Mouse (Mus musculus): Measurements from ENCODE around the gene F12.
A peak's percentile ranks its signal among the peaks of the same experiment; 100 is the strongest.
"Not testable (repeated sequence)": the region's sequence is repeated elsewhere in the genome, so short reads cannot be mapped to it uniquely, and the experiment has no call there.

F12 gene

DNA sequence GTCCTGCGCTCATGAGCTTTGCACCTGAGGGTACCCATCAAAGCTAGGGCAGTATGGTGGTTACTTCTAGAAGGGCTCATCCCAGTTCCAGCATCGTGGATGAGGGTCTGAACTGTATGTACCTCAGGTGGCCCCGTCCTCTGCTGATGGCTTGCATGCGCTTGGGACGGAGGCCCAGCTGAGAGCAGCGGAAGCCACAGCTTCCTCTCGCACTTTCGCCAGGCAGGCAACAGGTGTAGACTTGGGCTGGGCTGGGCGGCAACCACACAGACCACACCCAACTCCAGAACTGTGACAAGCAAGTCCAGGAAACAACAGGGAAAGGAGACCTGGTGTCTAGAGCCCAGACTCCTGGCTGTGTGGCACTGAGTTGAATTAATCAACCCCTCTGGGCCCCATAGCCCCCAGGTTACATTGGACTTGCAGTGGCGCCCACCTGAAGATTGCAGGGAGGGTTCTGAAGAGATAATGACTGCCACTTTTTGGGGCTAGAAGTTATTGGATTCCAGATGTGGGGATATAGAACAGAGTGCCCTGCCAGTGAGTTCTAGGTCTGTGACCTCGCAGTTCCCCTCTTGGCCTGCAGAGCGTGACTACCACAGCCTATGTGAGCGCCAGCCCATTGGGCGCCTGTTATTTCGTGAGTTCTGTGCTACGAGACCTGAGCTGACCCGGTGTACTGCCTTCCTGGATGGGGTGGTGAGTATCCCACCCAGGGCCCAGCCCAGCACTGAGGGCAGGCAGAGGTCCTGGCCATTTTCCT, 23.3 kb upstream of the F12 start:
- DNase-seq (ENCODE audit: low spot score in 2 of 2) = peak in 1 of 2 experiments; percentile 70

DNA sequence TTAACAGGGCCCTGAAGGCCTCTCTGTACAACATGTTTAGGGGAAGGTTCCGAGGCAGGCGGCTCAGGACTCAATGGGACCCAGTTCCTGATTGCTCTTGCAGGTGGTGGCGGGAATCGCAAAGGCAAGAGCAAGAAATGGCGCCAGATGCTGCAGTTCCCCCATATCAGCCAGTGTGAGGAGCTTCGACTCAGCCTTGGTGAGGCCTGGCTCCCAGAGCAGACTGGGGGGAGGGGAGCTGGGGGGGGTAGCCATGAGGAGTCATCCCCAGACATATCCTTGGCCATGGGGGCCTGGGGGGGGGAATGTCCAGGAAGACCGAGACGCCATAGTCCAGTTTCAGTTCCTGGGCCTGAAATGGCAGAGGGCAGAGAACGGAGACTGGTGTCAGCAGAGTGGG, 22.6 kb upstream of the F12 start:
- no peak for DNase-seq (ENCODE audit: low spot score in 2 of 2)

DNA sequence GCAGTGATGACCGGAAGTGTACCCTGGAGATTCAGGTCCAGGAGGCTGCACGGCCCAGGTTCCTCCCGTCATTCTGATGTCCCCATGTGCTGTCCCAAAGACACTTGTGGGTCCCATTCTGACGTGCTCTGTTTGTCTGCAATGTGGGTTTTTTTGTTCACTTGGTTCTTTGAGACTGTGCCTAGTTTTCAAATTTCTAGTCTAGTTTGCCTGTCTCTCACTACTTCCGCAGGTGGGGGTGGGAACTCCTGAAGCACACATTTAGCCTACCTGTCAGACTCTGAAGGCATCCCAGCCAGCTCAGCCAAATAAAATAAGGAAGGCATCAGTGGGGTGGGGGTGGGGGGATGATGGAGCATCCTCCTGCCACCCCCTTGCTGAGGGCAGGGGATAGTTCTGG, 21.5 kb upstream of the F12 start:
- DNase-seq (ENCODE audit: low spot score in 2 of 2) = no peak

- DNase-seq (ENCODE audit: low spot score in 2 of 2) = peak in 1 of 2 experiments; percentile 71
These were observed 20.9 kb upstream of the F12 start for GRCm38 (mm10) chr13:55447543-55447943.

GRCm38 (mm10) chr13:55446483-55447105, 20.0 kb upstream of the F12 start:
- DNase-seq (ENCODE audit: low spot score in 2 of 2) = peak; percentile 62 to 64

- peak in 1 of 2 experiments; percentile 68 for DNase-seq (ENCODE audit: low spot score in 2 of 2)
These were observed 18.9 kb upstream of the F12 start for GRCm38 (mm10) chr13:55445361-55446091.

GRCm38 (mm10) chr13:55444937-55445315, 18.3 kb upstream of the F12 start, which contains the start of gene Grk6:
Gene Grk6, plus strand, starts transcription at chr13:55445072.
- peak; percentile 99 for DNase-seq (ENCODE audit: low spot score in 2 of 2)

GRCm38 (mm10) chr13:55444286-55444936, 17.8 kb upstream of the F12 start:
- peak in 1 of 2 experiments; percentile 89 for DNase-seq (ENCODE audit: low spot score in 2 of 2)

DNA sequence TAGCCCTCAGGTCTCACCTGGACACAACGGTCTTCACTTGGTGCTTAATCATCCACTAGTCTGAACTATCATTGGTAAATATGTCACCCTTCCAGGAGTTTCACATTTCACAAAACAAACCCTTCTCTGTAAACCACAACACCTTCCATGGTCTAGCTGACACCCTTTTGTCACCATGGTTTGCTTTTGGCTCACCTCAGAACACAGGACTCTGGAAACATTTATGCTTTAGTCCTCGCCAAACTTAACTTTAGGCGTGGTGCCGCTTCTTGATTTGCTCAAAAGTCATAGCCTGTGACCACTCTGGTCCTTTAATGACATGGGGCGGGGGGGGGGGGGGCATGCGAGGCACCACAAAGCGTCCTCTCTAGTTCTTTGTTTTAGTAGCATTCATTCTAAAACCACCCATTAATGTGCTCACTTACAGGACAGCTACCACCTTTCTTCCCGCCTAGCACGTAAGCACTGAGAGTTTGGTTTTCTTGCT, 17.2 kb upstream of the F12 start:
- DNase-seq (ENCODE audit: low spot score in 2 of 2) = no peak

DNA sequence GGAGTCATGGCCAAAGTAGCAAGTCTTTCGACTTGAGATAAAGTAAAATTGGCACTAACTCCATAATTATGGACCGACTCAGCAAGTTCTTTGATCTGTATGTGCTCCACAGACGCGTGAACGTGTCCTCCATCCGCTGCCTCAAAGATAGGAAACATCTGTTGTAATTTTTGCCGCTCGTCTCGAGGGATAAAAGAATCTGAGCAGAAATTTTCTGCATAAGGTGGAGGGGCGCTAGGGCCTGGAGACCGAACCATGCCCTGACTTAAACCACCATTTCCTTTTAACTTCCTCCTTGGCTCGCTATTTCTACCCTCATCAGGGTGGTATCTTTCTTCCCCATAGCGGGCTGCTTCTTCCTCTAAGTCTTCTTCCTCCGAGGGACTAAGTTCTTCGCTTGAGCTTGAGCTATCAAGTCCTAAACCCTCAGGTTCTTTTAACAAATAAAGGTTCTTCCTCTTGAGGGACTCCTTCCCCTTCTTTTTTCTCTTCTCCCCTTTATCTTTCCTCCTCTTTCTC, 10.6 kb upstream of the F12 start:
- not testable (repeated sequence) for DNase-seq (ENCODE audit: low spot score in 2 of 2)

DNA sequence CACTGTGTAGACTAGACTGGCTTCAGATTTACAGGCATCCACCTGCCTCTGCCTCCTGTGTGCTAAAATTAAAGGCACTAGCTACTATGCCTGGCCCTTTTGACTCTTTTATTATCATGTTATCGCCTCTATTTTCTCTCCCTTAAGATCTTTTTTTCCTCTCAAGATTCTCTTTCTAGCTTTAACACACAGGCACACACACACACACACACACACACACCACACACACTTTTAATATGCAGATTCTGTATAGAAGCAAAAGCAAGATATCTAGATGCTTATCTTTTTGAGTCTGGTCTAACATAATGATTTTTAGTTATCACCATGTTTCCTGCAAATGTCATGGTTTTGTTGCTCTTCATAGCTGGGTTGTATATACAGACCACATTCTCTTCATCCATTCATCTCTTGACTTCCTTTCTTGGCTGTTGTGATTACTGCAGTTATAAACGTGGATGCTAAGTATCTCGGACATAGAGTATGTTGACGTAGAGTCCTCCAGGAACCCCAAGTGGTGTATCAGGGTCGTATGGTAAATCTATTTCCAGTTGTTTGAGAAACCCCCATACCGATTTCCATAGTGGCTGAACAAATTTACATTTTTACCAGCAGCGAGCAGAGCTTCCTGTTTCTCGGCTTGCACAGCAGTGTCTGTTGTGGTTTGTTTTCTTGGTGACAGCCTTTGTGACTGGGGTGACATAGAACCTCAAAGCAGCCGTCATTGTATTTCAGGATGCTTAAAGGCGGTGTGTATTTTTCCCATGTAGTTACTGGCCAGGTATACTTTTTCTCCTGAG, 5.5 kb upstream of the F12 start:
- DNase-seq (ENCODE audit: low spot score in 2 of 2) = peak in 1 of 2 experiments; percentile 51

DNA sequence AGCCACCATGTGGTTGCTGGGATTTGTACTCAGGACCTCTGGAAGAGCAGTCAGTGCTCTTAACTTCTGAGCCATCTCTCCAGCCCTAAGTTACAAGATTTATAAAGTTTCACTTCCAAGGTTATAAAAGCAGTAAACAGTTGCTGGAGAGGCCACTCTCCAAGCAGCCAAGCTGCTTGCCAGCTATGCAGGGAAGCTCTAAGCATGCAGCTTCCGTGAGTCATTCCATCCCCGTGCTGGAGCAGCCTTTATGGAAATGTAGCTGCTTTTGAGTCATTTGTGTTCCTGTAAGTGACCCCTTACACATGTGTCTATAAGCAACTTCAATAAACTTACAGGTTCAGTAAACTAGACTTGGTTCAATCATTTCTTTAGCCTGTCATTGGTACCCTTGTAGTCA, 4.0 kb upstream of the F12 start:
- DNase-seq (ENCODE audit: low spot score in 2 of 2) = no peak

DNA sequence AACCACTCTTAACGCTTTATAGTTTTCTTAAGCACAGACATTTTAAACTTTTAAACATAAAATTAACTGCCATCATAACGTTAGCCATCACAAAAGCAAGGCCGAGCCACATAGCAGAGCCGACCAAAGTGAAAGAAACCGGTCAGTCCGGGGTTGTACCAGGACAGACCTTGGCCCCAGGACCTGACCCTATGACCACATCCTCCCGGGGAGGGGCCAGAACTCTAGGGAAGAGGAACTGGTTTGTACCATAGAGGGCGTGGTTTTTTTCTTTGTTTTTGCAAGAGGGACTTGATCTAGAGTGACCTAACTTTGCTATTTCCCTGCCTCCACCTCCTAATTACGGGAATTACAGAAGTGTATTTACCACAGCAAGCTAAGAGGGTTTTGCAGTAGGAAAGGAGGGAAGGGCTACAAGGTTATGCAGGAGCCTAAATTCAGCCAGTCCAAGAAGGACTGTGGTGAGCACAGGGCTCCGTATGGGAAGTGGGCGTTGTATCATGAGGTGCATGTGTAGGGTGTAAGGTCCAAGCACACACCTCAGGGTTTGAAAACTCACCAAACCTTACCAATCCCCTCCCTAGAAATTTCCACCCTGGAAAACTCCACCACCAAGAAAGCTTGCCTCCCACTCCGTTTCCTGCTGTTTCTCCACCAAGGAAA, 2.8 kb upstream of the F12 start:
- DNase-seq (ENCODE audit: low spot score in 2 of 2) = peak in 1 of 2 experiments; percentile 76

DNA sequence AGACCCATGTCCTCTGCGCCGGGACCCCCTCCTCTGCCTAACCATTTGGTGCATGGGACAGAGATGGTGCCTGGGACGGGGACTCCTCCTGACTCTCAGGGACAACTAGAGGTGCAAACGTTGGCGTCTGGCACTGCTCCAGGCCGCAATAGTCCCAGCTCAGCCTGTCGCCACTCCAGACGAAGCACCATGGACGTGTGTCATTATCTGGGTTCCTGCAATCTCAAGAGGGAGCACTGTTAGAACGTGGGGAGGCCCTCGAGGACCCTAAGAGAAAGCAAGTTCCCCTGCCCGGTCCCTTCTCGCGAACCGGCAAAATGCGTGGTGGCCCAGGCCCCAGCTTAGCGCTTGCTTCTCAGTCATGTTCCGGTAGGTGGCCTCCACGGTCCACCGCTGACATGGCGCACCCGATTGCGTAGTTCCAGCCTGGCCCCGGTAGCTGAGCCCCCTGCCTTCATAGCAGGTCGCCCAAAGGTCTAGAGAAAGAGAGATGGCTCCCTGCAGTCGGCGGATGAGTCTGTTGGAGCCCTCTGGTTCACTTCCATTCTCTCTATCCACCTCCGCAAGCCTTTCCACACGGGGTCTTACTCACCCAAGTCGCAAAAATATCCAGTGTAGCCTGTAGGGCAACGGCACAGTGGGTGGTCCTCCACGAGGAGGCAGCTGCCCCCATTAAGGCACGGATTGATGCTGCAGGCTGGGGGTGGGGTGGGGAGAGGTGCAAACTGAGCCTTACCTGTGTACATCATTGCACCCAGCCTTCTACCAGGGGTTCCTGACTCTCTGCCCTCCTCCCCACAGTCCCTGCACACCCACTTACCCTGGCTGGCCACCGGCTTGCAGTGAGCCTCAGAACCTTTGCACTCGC, 5.4 kb downstream of the F12 start:
- DNase-seq (ENCODE audit: low spot score in 2 of 2) = peak; percentile 49 to 78

DNA sequence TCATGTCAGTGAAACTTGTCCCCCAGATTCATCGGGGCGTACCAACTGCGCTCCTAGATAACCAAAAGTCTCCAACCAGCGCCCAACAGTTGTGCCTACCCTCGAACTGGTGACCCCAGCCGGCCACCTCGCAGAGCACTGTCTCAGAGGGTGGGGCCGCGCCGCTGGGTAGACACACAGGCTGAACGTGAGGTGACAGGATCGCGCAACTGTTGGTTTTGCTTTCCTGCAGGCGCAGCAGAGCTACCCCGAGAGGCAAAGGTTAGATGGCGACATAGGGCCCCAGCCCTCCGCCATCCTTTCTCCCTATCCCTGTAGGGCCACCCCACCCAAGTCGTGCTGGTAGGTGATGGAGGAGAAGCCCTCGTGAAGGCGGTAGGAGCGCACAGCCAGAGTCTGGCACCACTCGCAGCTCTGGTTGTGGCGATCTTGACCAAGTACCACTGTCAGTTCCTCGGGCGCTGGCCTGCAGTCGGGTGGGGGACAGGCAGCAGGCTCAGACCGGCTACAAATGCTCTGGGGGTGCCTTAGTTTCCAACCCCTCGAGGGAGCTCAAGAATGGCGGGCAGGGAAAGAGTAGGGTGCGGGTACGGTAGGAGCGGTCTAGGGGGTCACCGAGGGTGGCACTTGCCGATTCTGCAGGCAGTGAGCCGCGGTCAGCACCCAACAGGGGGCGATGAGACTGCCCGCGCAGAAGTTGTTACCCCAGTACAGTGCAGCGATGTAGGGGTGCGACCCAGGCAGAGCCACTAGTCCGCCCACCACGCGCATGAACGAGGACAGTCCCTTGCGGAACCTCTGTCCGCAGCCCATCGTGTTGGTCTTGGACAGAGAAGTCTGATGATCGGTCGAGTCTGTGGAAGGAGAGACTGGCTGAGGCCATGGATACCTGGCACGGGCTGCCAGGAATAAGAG, 6.3 kb downstream of the F12 start:
- peak in 1 of 2 experiments; percentile 37 for DNase-seq (ENCODE audit: low spot score in 2 of 2)

GRCm38 (mm10) chr13:55419142-55419541, 7.5 kb downstream of the F12 start:
- no peak for DNase-seq (ENCODE audit: low spot score in 2 of 2)

- peak; percentile 86 to 93 for DNase-seq (ENCODE audit: low spot score in 2 of 2)
These were observed 8.6 kb downstream of the F12 start for GRCm38 (mm10) chr13:55418004-55418403.

DNA sequence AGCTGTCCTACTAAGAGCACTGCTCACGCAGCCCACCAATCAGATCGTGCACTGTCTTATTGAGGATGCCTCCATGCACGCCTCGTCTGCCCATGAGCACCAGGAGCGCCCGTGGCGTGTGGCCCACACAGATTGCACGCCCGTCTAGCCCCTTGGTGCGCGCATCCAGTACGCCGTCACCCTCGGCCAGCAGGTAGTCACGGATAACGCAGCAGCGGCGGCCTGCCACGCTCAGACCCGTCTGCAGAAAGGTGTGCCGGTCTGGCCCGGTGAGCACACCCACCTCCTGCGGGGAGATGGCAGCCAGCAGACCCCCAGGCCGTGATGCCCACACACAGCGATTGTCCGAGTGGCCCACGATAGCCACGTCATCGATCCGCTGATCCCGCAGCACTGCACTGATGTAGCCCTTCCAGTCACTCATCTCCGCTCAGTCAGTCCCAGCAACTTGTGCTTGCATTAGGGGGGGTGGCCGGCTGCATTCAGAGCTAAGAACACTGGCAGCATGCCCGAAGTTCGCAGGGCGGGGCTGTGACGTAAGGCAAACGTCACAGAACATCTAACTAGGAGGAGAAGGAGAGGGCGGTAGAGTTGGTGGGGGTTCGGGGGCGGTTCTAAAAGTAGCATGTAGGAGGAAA, 11.7 kb downstream of the F12 start, which contains the start of gene Pfn3:
Pfn3 (minus strand) TSS at position 490 of the 638 bp plus-strand sequence.
- peak in 1 of 2 experiments; percentile 50 for DNase-seq (ENCODE audit: low spot score in 2 of 2)

Data from spleen, postnatal 10 days (tissue).